Mouse (Mus musculus): ENCODE data around the gene Slc27a4. TPM values are rescaled to one million over a fixed set of nuclear protein-coding genes. Genes with fewer than 3 reads are reported as not detected.
"Not testable (repeated sequence)": the region's sequence is repeated elsewhere in the genome, so short reads cannot be mapped to it uniquely, and the experiment has no call there.

Gene Slc27a4
- polyA plus RNA-seq (2015; fragmentation: Nextera tagmentation; extraction: Ambion mirVana) = 2.3 and 2.4 TPM in 2 replicates

DNA sequence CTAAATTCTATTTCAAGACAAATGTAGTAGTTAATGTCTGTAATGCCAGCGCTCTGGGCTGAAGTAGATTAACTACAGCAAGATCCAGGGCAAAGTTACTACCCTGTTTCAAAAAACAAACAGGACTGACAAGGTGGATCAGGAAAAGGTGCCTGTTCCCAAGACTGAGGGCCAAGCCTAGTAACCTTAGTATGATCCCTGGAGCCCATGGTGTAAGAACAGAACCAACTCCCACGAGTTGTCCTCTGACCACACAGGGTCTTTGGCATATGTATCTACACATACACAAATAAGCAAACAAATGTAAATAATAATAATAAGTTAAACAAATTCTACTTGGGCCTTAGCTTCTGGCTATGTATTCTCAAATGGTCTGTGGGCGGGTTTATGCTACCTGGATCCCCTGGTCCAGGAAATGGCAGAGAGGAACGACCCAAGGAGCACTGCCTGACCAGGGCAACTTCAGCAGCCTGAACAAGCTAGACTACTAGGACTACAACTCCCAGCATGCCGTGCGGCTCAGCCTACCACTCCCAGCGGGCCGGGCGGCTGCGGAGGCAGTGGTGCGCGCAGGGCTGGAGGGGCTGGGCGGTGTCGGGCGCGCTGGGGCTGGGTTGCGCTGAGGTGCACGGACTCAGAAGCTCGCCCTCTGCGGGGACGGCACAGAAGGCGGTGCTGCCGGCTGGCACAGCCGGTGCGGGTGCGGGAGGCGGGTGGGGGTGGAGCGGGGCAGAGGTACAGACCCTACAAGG lies at the start of gene Slc27a4:
TSS of gene Slc27a4 (plus strand) at position 560 of the 752 bp plus-strand sequence.
- Histone ChIP-seq H3K4me3 (replicated peaks) (peak within 1 kb of the TSS; percentile 80), H3K4me1 (replicated peaks) (peaks cover 14% of the 10 kb centered on the region), H3K9ac (peak within 1 kb of the TSS; percentile 79), H3K27me3 (peaks cover 35% of the 10 kb centered on the region), H3K27ac (no peak within 1 kb of the TSS), H3K36me3 (no peaks in the 10 kb centered on the region), H3K9me3 (replicated peaks) (no peaks in the 10 kb centered on the region), H3K4me2 (peak within 1 kb of the TSS; percentile 99)
- DNase-seq (peak; percentile 93), ATAC-seq (ENCODE audit: low read depth) (peak; percentile 98)
- WGBS (ENCODE audit: insufficient replicate concordance) = 3% methylated on average over 28 of the region's 28 CpGs

- no peak overlapping the region for H3K4me3 ChIP-seq (replicated peaks)
- ATAC-seq (ENCODE audit: low read depth) (no peak), DNase-seq (no peak)
- H3K27me3 ChIP-seq = peaks cover 31% of the 10 kb centered on the region
- H3K36me3 ChIP-seq = no peaks in the 10 kb centered on the region
- 0 out of 2 replicates have a peak, but pooled peaks cover 1% of the 10 kb centered on the region for H3K4me1 ChIP-seq (replicated peaks)
- no peak overlapping the region for H3K4me2 ChIP-seq
- H3K9me3 ChIP-seq (replicated peaks) = no peaks in the 10 kb centered on the region
- no peak overlapping the region for H3K27ac ChIP-seq
- no peak overlapping the region for H3K9ac ChIP-seq
Observed at GRCm38 (mm10) chr2:29755693-29756092, 46.7 kb upstream of the Slc27a4 start.

GRCm38 (mm10) chr2:29764831-29765230 lies 37.6 kb upstream of the Slc27a4 start:
- Histone ChIP-seq H3K4me2 (no peak overlapping the region), H3K9ac (no peak overlapping the region), H3K27ac (no peak overlapping the region), H3K9me3 (replicated peaks) (no peaks in the 10 kb centered on the region), H3K27me3 (peaks cover 16% of the 10 kb centered on the region), H3K4me1 (replicated peaks) (no peaks in the 10 kb centered on the region), H3K36me3 (no peaks in the 10 kb centered on the region), H3K4me3 (replicated peaks) (no peak overlapping the region)
- 4% methylated on average over 1 of the region's 1 CpGs for WGBS (ENCODE audit: insufficient replicate concordance)
- DNase-seq (peak; percentile 43), ATAC-seq (ENCODE audit: low read depth) (no peak)

DNA sequence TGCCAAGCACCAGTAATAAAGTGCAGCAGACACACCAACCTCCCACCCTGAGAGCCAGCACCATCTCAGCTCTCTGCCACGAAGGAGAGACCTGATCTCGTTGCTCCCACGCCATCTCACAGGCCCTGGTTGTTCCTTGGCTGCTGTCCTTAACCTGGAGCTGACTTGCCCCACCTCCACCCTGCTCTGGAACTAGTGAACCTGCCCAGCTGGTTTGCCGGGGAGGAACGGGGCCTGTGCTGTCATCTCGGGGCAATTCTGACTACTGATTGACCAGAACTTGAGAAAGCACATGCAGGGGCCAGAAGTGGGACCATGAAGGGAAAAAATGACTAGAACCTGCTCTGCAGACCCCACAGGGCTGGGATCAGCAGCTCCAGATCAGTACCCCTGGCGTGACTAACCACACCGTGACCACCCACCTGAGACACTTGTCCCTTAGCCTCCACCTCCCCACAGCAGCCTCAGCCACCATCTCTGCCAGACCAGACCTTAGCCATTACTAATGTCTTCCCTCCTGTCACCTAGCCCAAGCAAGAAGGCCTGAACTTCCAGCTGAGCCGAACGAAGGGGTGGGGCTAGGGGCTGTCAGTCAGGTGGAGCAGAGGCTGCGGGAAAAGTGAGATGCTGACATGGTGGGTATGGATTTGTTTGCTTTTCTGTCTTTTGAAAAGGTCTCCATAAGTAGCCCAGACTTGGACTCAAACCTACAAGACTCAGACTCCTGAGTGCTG lies 34.3 kb upstream of the Slc27a4 start:
- peaks cover 7% of the 10 kb centered on the region for H3K4me1 ChIP-seq (replicated peaks)
- no peak overlapping the region for H3K27ac ChIP-seq
- H3K36me3 ChIP-seq = no peaks in the 10 kb centered on the region
- 48% methylated on average over 11 of the region's 11 CpGs for WGBS (ENCODE audit: insufficient replicate concordance)
- ATAC-seq (ENCODE audit: low read depth) (no peak), DNase-seq (no peak)
- H3K27me3 ChIP-seq = peaks cover 2% of the 10 kb centered on the region; the same call in 1 of the 2 replicates
- H3K4me2 ChIP-seq = no peak overlapping the region
- no peaks in the 10 kb centered on the region for H3K9me3 ChIP-seq (replicated peaks)
- H3K9ac ChIP-seq = no peak overlapping the region
- H3K4me3 ChIP-seq (replicated peaks) = no peak overlapping the region

DNA sequence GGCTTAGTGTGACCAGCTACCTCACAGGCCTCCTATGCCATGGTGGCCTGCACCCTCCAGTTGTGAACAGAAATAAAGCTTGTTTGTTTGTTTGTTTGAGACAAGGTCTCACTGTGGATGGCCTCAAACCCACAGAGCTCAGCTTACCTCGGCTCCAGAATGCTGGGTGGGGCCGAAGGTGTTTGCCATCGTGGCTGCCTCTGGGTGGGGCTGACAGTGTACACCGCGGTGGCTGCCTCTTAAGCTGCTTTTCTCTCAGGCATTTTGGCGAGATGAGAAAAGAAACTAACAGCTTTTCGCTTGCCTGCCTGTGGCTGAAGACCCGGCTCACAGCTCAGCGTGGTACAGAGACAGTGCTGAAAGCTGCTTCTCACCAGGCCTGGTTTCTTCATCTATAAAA lies 33.5 kb upstream of the Slc27a4 start:
- ATAC-seq (ENCODE audit: low read depth) (no peak), DNase-seq (no peak)
- no peaks in the 10 kb centered on the region for H3K36me3 ChIP-seq
- WGBS (ENCODE audit: insufficient replicate concordance) = 50% methylated on average over 9 of the region's 9 CpGs
- no peaks in the 10 kb centered on the region for H3K27me3 ChIP-seq
- H3K9ac ChIP-seq = no peak overlapping the region
- H3K4me3 ChIP-seq (replicated peaks) = no peak overlapping the region
- no peak overlapping the region for H3K4me2 ChIP-seq
- H3K4me1 ChIP-seq (replicated peaks) = peaks cover 14% of the 10 kb centered on the region
- H3K27ac ChIP-seq = no peak overlapping the region
- no peaks in the 10 kb centered on the region for H3K9me3 ChIP-seq (replicated peaks)

DNA sequence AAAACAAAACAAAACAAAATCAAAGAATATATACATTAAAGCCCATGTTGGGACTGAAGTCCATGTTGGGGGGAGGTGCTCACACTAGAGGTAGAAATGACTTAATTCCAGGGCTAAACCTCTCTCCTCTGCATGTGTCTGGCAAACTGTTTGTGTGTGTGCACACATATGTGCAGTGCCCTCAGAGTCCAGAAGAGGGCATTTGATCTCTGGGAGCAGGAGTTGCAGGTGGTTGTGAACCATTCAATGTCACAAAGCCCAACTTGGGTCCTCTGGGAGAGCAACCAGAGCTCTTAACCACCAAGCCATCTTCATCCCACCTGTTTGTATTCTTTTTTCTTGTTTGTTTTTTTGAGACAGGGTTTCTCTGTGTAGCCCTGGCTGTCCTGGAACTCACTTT lies 32.3 kb upstream of the Slc27a4 start:
- Histone ChIP-seq H3K9me3 (replicated peaks) (no peaks in the 10 kb centered on the region), H3K4me2 (no peak overlapping the region), H3K27ac (no peak overlapping the region), H3K9ac (no peak overlapping the region), H3K4me3 (replicated peaks) (no peak overlapping the region), H3K36me3 (no peaks in the 10 kb centered on the region), H3K4me1 (replicated peaks) (peaks cover 18% of the 10 kb centered on the region), H3K27me3 (no peaks in the 10 kb centered on the region)
- ATAC-seq (ENCODE audit: low read depth) (no peak), DNase-seq (no peak)

DNA sequence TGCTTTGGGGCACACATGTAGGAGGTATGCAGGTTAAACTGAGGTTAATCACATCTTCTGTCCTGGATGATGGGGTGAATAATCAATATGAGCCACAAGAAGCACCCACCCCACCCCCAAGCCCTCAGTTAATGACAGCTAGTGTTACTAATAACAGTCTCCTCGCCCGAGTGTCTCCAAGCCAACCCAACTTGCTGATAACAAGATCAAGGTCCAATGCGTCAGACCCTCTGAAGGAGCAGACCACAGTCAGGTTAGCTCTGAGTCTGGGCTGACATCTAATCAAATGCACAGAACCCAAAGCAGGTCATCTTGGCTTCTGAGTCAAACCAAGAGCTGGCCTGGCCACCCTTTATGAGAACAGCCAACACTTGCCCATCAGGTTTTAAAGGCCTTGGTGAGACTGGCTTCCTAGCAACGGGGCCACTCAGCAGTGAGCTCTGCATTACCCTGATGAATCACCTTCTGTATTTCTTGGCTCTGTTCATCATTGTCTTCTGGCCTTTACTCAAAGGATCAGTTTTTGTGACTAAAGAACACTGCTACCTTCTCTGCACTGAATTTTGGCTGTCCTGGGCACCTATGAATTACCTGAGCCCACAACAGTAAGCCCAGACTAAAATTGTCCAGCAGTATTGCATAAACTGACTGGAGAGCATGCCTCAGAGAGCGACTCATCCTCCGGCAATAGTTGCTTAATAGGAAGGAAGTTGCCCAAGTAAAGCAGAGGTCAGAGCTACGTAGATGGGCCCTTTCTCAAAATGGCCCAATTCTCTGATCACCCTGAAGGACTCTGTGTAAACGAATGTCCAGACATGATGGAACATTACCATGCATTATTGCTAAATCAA lies 30.6 kb upstream of the Slc27a4 start:
- DNase-seq = no peak
- Histone ChIP-seq H3K4me3 (replicated peaks) (no peak overlapping the region), H3K4me2 (no peak overlapping the region), H3K9ac (no peak overlapping the region), H3K9me3 (replicated peaks) (no peaks in the 10 kb centered on the region), H3K36me3 (peaks cover 5% of the 10 kb centered on the region), H3K4me1 (replicated peaks) (peaks cover 18% of the 10 kb centered on the region), H3K27me3 (no peaks in the 10 kb centered on the region), H3K27ac (no peak overlapping the region)
- ATAC-seq (ENCODE audit: low read depth) = no peak
- 37% methylated on average over 8 of the region's 8 CpGs for WGBS (ENCODE audit: insufficient replicate concordance)

DNA sequence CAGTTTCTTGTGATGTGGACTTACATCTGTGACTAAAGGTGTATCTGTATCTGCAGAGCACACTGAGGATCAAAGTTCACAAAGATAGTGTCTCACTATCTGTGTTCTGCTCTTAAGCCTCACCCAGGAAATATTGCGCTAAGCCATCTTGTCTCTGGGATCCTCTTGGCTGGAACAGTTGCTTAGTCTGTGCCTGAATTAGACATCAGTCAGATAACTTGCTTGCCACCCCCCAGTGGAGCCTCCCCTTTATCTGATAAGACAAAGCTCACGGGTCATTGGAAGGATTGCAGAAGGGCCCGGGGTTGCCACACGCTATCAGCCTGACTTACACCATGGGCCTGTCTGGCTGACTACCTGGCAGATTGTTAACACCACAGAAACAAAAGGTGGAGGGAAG lies 29.1 kb upstream of the Slc27a4 start:
- peak; percentile 52; the same call in 1 of the 2 replicates for ATAC-seq (ENCODE audit: low read depth)

DNA sequence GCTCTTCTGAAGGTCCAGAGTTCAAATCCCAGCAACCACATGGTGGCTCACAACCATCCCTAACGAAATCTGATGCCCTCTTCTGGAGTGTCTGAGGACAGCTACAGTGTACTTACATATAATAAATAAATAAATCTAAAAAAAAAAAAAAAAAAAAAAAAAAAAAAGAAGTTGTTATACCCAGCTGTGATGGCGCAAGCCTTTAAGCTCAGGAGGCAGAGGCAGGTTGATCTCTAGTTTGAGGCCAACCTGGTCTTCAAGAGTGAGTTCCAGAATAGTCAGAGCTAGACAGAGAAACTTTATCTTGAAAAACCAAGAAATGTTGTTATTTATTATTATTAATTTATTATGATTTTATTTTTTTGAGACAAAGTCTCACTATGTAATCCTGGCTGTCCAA lies 21.2 kb upstream of the Slc27a4 start:
- not testable (repeated sequence) for H3K4me2 ChIP-seq; H3K4me3 ChIP-seq (replicated peaks); H3K27me3 ChIP-seq; ATAC-seq (ENCODE audit: low read depth); H3K4me1 ChIP-seq (replicated peaks); H3K9me3 ChIP-seq (replicated peaks); H3K9ac ChIP-seq; DNase-seq; H3K27ac ChIP-seq
- 76% methylated on average over 2 of the region's 2 CpGs for WGBS (ENCODE audit: insufficient replicate concordance)
- peaks cover 98% of the 10 kb centered on the region for H3K36me3 ChIP-seq

More for the DNA sequence above, 29.1 kb upstream of the Slc27a4 start:
- H3K4me3 ChIP-seq (replicated peaks) = no peak overlapping the region
- no peak overlapping the region for H3K9ac ChIP-seq
- DNase-seq = no peak
- H3K27me3 ChIP-seq = no peaks in the 10 kb centered on the region
- H3K4me2 ChIP-seq = no peak overlapping the region
- H3K27ac ChIP-seq = no peak overlapping the region
- H3K36me3 ChIP-seq = peaks cover 20% of the 10 kb centered on the region
- 38% methylated on average over 4 of the region's 4 CpGs for WGBS (ENCODE audit: insufficient replicate concordance)
- no peaks in the 10 kb centered on the region for H3K9me3 ChIP-seq (replicated peaks)
- H3K4me1 ChIP-seq (replicated peaks) = peaks cover 18% of the 10 kb centered on the region

- H3K4me1 ChIP-seq (replicated peaks) = peaks cover 20% of the 10 kb centered on the region
- peaks cover 71% of the 10 kb centered on the region for H3K36me3 ChIP-seq
- no peak for DNase-seq
Observed at GRCm38 (mm10) chr2:29784290-29784689, 18.1 kb upstream of the Slc27a4 start.

More at GRCm38 (mm10) chr2:29784290-29784689, 18.1 kb upstream of the Slc27a4 start:
- no peak for ATAC-seq (ENCODE audit: low read depth)
- Histone ChIP-seq H3K9ac (no peak overlapping the region), H3K4me2 (no peak overlapping the region), H3K27me3 (no peaks in the 10 kb centered on the region), H3K4me3 (replicated peaks) (no peak overlapping the region), H3K27ac (no peak overlapping the region), H3K9me3 (replicated peaks) (no peaks in the 10 kb centered on the region)
- 58% methylated on average over 4 of the region's 4 CpGs for WGBS (ENCODE audit: insufficient replicate concordance)
